Mouse (Mus musculus) E14TG2a.4 (cell line): Measurements from ENCODE around the gene Pou2f1.

ENCODE experiments used
- CTCF ChIP-seq: conservative IDR thresholded peaks from 2 replicates; pipeline ENCODE4 v1.5.1; 2014; ENCODE audit warnings: low read length
- NANOG ChIP-seq: IDR thresholded peaks from 2 replicates; pipeline ENCODE4 v1.6.1; 2014; ENCODE audit warnings: borderline replicate concordance, low read length, mixed read lengths
- POU5F1 ChIP-seq: IDR thresholded peaks from 2 replicates; pipeline ENCODE4 v1.6.1; 2014; ENCODE audit warnings: low read length, borderline replicate concordance

- TF ChIP-seq CTCF (no peak), NANOG (no peak), POU5F1 (no peak)
Observed at GRCm38 (mm10) chr1:166048230-166048911, 45.9 kb upstream of the Pou2f1 start.
